Mouse (Mus musculus) kidney, adult 2 months (tissue): ENCODE results near the gene Trmt61a.

Experiments
- CTCF ChIP-seq: fragments of 200-500 bp; conservative IDR thresholded peaks from 2 replicates; pipeline ENCODE4 v1.5.1; 2011; ENCODE audit warnings: low read depth, mild to moderate bottlenecking, control low read depth, low read length, moderate library complexity, mixed read lengths; ENCODE audit not compliant: insufficient read depth, insufficient read length
- POLR2A ChIP-seq: fragments of 200-500 bp; IDR thresholded peaks from one replicate; pipeline ENCODE4 v1.6.1; 2011; ENCODE audit warnings: low read depth, low read length, control low read depth

- no peak for TF ChIP-seq POLR2A
- TF ChIP-seq CTCF, result no peak
These were observed 22.2 kb upstream of the Trmt61a start for GRCm38 (mm10) chr12:111655695-111656094.
